Mouse (Mus musculus) bone marrow macrophage, adult 2 months (primary cell): ENCODE data around the gene Sept10.

ENCODE experiments used
- CTCF ChIP-seq: IDR thresholded peaks from 2 replicates; pipeline ENCODE4 v1.5.1; 2012; ENCODE audit warnings: low read depth, mild to moderate bottlenecking, low read length, moderate library complexity
- POLR2A ChIP-seq: IDR thresholded peaks from 2 replicates; pipeline ENCODE4 v1.6.1; 2012; ENCODE audit warnings: mild to moderate bottlenecking, low read depth, low read length, borderline replicate concordance

DNA sequence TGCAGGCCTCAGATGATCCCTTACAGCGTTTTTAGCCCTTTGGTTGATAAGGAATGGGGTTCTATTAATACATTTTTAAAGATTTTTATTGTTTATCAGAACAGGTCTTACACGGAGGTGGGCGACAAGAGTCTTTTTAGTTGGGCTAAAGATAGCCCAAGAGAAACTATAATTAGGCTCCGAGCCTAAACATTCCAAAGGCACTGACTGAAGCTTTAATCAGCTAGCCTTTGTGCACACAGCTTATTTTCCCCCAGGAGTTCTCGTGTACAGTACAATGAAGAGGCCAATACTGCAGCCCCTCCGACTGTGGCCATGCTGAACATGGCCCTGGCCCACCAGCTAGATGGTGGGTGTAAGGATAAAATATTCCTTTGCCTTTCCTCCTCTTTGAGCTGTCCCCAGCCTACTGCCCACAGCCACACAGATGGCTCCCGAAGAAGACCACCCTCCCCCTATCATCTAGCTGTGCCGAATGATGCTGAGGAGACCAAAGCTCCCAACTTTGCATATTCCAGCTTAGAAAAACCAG, 88.1 kb downstream of the Sept10 start:
- TF ChIP-seq POLR2A (no peak), CTCF (no peak)
